In genomic region chr2:174564817-174565216, GRCm38 (mm10) we compare ENCODE assay signal across 11 mouse cellular contexts.
A peak's percentile ranks its signal among the peaks of the same experiment; 100 is the strongest.
DNase-seq lines count a peak whose midpoint lies in the region; ATAC-seq and TF ChIP-seq lines count a peak whose summit lies in the region.
"Had no signal": no experiment of that assay in that cellular context is flagged by ENCODE, and none has a peak within 500 bp of the region (broad histone marks: within the 10 kb centered on the region; RNA-seq: fewer than 3 reads in every experiment).

No protein-coding gene starts in this region.

- H3K9ac ChIP-seq in hindbrain, embryonic 15.5 days: no peak overlapping the region
- H3K9ac ChIP-seq in hindbrain, embryonic 12.5 days: no peak overlapping the region
- H3K9ac ChIP-seq in liver, embryonic 16.5 days (ENCODE audit: low read depth, low read length): no peak overlapping the region

- no peaks in the 10 kb centered on the region for H3K9me3 ChIP-seq in hindbrain, embryonic 15.5 days
- H3K9me3 ChIP-seq in hindbrain, embryonic 12.5 days (replicated peaks): no peaks in the 10 kb centered on the region
- H3K9me3 ChIP-seq in embryonic facial prominence, embryonic 10.5 days: no peaks in the 10 kb centered on the region
- no peaks in the 10 kb centered on the region for H3K9me3 ChIP-seq in liver, embryonic 16.5 days (replicated peaks; ENCODE audit: control insufficient read depth, low read length)

- TF ChIP-seq POLR2A in thymus, adult 2 months (IDR thresholded peaks at IDR 0.05; ENCODE audit: control insufficient read depth, extremely low read depth, insufficient read depth, low read length, poor library complexity): no peak

- peak; percentile 7 to 10 for DNase-seq in B cell, adult 2 months
- peak; percentile 28 for DNase-seq in embryonic facial prominence, embryonic 10.5 days (ENCODE audit: low spot score)
- no peak for DNase-seq in thymus, adult 2 months
- DNase-seq in adrenal gland, postnatal 14 days: no peak
- DNase-seq in retina, embryonic 14.5 days (ENCODE audit: low spot score): no peak
- DNase-seq: cerebellum, adult 9-11 months; lung, postnatal 4 days had no signal

- TF ChIP-seq CTCF in thymus, adult 2 months (IDR thresholded peaks at IDR 0.05; ENCODE audit: borderline replicate concordance, control insufficient read depth, extremely low read depth, insufficient read depth, low read length, poor library complexity): no peak

- H3K4me3 ChIP-seq in hindbrain, embryonic 15.5 days: no peak overlapping the region
- H3K4me3 ChIP-seq in hindbrain, embryonic 12.5 days: no peak overlapping the region
- H3K4me3 ChIP-seq in embryonic facial prominence, embryonic 10.5 days: no peak overlapping the region
- no peak overlapping the region for H3K4me3 ChIP-seq in liver, embryonic 16.5 days (ENCODE audit: low read depth, low read length)
- H3K4me3 ChIP-seq in thymus, adult 2 months (ENCODE audit: control insufficient read depth, insufficient read depth, low read length): no peak overlapping the region

- no peaks in the 10 kb centered on the region for H3K27me3 ChIP-seq in hindbrain, embryonic 15.5 days
- H3K27me3 ChIP-seq in hindbrain, embryonic 12.5 days: no peaks in the 10 kb centered on the region
- H3K27me3 ChIP-seq in embryonic facial prominence, embryonic 10.5 days (replicated peaks; ENCODE audit: low read depth, poor library complexity, severe bottlenecking): no peaks in the 10 kb centered on the region
- no peaks in the 10 kb centered on the region for H3K27me3 ChIP-seq in liver, embryonic 16.5 days (ENCODE audit: control insufficient read depth, insufficient read depth, low read depth, low read length)
- H3K27me3 ChIP-seq in thymus, adult 2 months (ENCODE audit: control insufficient read depth, insufficient read depth, low read length): no peaks in the 10 kb centered on the region
- H3K27me3 ChIP-seq: CH12.LX had no signal

- H3K4me2 ChIP-seq in hindbrain, embryonic 15.5 days: no peak overlapping the region
- H3K4me2 ChIP-seq in hindbrain, embryonic 12.5 days (replicated peaks): no peak overlapping the region
- no peak overlapping the region for H3K4me2 ChIP-seq in liver, embryonic 16.5 days (ENCODE audit: low read depth, low read length)

- H3K27ac ChIP-seq in hindbrain, embryonic 15.5 days (replicated peaks): peak overlapping the region; percentile 47
- no peak overlapping the region for H3K27ac ChIP-seq in hindbrain, embryonic 12.5 days
- peak overlapping the region; percentile 24; the same call in 1 of the 2 replicates for H3K27ac ChIP-seq in embryonic facial prominence, embryonic 10.5 days (replicated peaks)
- H3K27ac ChIP-seq in liver, embryonic 16.5 days (ENCODE audit: low read length): no peak overlapping the region
- no peak overlapping the region for H3K27ac ChIP-seq in thymus, adult 2 months (ENCODE audit: control insufficient read depth, insufficient read depth, low read length)

- peak; percentile 85 for ATAC-seq in hindbrain, embryonic 15.5 days (ENCODE audit: low FRiP score, low read depth)
- no peak for ATAC-seq in hindbrain, embryonic 12.5 days (ENCODE audit: low FRiP score)
- ATAC-seq in liver, embryonic 16.5 days (ENCODE audit: low read depth): peak; percentile 40; the same call in 1 of the 2 replicates

- H3K36me3 ChIP-seq in hindbrain, embryonic 15.5 days: no peaks in the 10 kb centered on the region
- H3K36me3 ChIP-seq in hindbrain, embryonic 12.5 days: no peaks in the 10 kb centered on the region
- no peaks in the 10 kb centered on the region for H3K36me3 ChIP-seq in embryonic facial prominence, embryonic 10.5 days (replicated peaks)
- H3K36me3 ChIP-seq in liver, embryonic 16.5 days (ENCODE audit: control insufficient read depth, insufficient read depth): no peaks in the 10 kb centered on the region
- H3K36me3 ChIP-seq in thymus, adult 2 months (ENCODE audit: control insufficient read depth, insufficient read depth, low read length): no peaks in the 10 kb centered on the region

- H3K4me1 ChIP-seq in hindbrain, embryonic 15.5 days (replicated peaks): peaks cover 18% of the 10 kb centered on the region
- H3K4me1 ChIP-seq in hindbrain, embryonic 12.5 days: peaks cover 15% of the 10 kb centered on the region; the same call in 1 of the 2 replicates
- H3K4me1 ChIP-seq in embryonic facial prominence, embryonic 10.5 days: peaks cover 13% of the 10 kb centered on the region
- H3K4me1 ChIP-seq in liver, embryonic 16.5 days (ENCODE audit: control insufficient read depth, low read depth, low read length): no peaks in the 10 kb centered on the region
- H3K4me1 ChIP-seq in thymus, adult 2 months (replicated peaks; ENCODE audit: control insufficient read depth, insufficient read depth, low read length): peaks cover 18% of the 10 kb centered on the region

- 16% methylated on average over 5 of the region's 5 CpGs for WGBS in hindbrain, embryonic 15.5 days
- WGBS in hindbrain, embryonic 12.5 days: 20% methylated on average over 5 of the region's 5 CpGs
- 45% methylated on average over 5 of the region's 5 CpGs for WGBS in embryonic facial prominence, embryonic 10.5 days
- WGBS in liver, embryonic 16.5 days (ENCODE audit: insufficient replicate concordance): 44% methylated on average over 5 of the region's 5 CpGs
- 54% methylated on average over 5 of the region's 5 CpGs for WGBS in thymus, adult 2 months

Comparison
In these comparisons a context has a peak if more than half of its experiments do, and no peak if none do; other contexts are left out.
1. H3K27ac ChIP-seq: peak in hindbrain, embryonic 15.5 days (single experiment) and embryonic facial prominence, embryonic 10.5 days (single experiment); none in hindbrain, embryonic 12.5 days (single experiment), liver, embryonic 16.5 days (single experiment) and thymus, adult 2 months (single experiment).
2. DNase-seq: peak in B cell, adult 2 months (2 of 2) and embryonic facial prominence, embryonic 10.5 days (single experiment); none in thymus, adult 2 months (single experiment), adrenal gland, postnatal 14 days (single experiment) and retina, embryonic 14.5 days (single experiment).